Mouse (Mus musculus) testis, adult 2 months (tissue): ENCODE measurements around the gene Shc1.

Experiments
- CTCF ChIP-seq: fragments of 200-500 bp; IDR thresholded peaks from 2 replicates; pipeline ENCODE4 v1.5.1; 2012; ENCODE audit warnings: low read depth, mild to moderate bottlenecking, inconsistent platforms, low read length, moderate library complexity; ENCODE audit not compliant: control insufficient read depth, insufficient read depth, insufficient replicate concordance
- POLR2A ChIP-seq: fragments of 200-500 bp; IDR thresholded peaks from 2 replicates; pipeline ENCODE4 v1.6.1; 2012; ENCODE audit warnings: low read depth, mild to moderate bottlenecking, inconsistent platforms, low read length, moderate library complexity; ENCODE audit not compliant: control insufficient read depth

- TF ChIP-seq CTCF: no peak
- TF ChIP-seq POLR2A: no peak
Observed at GRCm38 (mm10) chr3:89479055-89479454, 60.8 kb downstream of the Shc1 start.
